24 mouse cellular contexts compared by ENCODE assay signal in genomic region chr10:53367265-53367664, GRCm38 (mm10). TPM values are rescaled to one million over a fixed set of nuclear protein-coding genes. Genes with fewer than 3 reads are reported as not detected.
DNase-seq lines count a peak whose midpoint lies in the region; ATAC-seq lines count a peak whose summit lies in the region.
"Had no signal": no experiment of that assay in that cellular context is flagged by ENCODE, and none has a peak within 500 bp of the region (broad histone marks: within the 10 kb centered on the region; RNA-seq: fewer than 3 reads in every experiment).

No protein-coding gene starts in this region.

- H3K4me3 ChIP-seq in midbrain, embryonic 11.5 days (ENCODE audit: low read depth, low read length): no peak overlapping the region
- H3K4me3 ChIP-seq in midbrain, embryonic 14.5 days (replicated peaks; ENCODE audit: low read depth, low read length): no peak overlapping the region

- peaks cover 11% of the 10 kb centered on the region; the same call in 1 of the 2 replicates for H3K9me3 ChIP-seq in midbrain, embryonic 11.5 days (ENCODE audit: control insufficient read depth, low read length)
- no peaks in the 10 kb centered on the region for H3K9me3 ChIP-seq in midbrain, embryonic 14.5 days (ENCODE audit: control insufficient read depth, low read length)
- H3K9me3 ChIP-seq: G1E had no signal

- no peaks in the 10 kb centered on the region for H3K4me1 ChIP-seq in midbrain, embryonic 11.5 days (ENCODE audit: control insufficient read depth, insufficient read depth, low read length)
- no peaks in the 10 kb centered on the region for H3K4me1 ChIP-seq in midbrain, embryonic 14.5 days (ENCODE audit: control insufficient read depth, insufficient read depth, low read length)

- peak; percentile 95 for ATAC-seq in frontal cortex, adult (ENCODE audit: low TSS enrichment)
- no peak for ATAC-seq in midbrain, embryonic 11.5 days (ENCODE audit: low FRiP score)
- ATAC-seq in midbrain, embryonic 14.5 days (ENCODE audit: low FRiP score, low TSS enrichment): no peak
- no peak for ATAC-seq in erythroid progenitor cell, adult 5-6 weeks (replicated peaks; ENCODE audit: low FRiP score, poor library complexity, severe bottlenecking)
- ATAC-seq: activated CD4-positive, CD25-positive, alpha-beta regulatory T cell, adult 4 months; CD4-positive, CD25-positive, alpha-beta regulatory T cell, adult 4 months; Patski had no signal

- H3K9ac ChIP-seq in midbrain, embryonic 11.5 days (ENCODE audit: low read length): no peak overlapping the region
- H3K9ac ChIP-seq in midbrain, embryonic 14.5 days (replicated peaks; ENCODE audit: low read length): no peak overlapping the region

- DNase-seq in frontal cortex, postnatal 10 days (ENCODE audit: low spot score in 2 of 2): no peak
- DNase-seq in midbrain, embryonic 11.5 days (ENCODE audit: low spot score, missing footprints): peak; percentile 35
- no peak for DNase-seq in midbrain, embryonic 14.5 days
- DNase-seq in brain, adult 2 months (ENCODE audit: low read depth, low spot score): peak; percentile 43
- DNase-seq in telencephalon, adult 2 months (ENCODE audit: low read depth, low spot score): peak; percentile 42
- DNase-seq in heart, adult 9 months (ENCODE audit: low spot score in 2 of 2): no peak
- DNase-seq: adrenal gland, adult 2 months; adrenal gland, adult 8-10 months; adrenal gland, postnatal 10 days; adrenal gland, postnatal 14 days; adrenal gland, postnatal 25 days; adrenal gland, postnatal 36 days; B cell, adult 2 months; cerebellum, adult 11 months; cerebellum, adult 11-12 months; cerebellum, adult 18-20 months had no signal

- no peak overlapping the region for H3K27ac ChIP-seq in midbrain, embryonic 11.5 days (ENCODE audit: low read depth, low read length)
- H3K27ac ChIP-seq in midbrain, embryonic 14.5 days (replicated peaks; ENCODE audit: low read depth, low read length): no peak overlapping the region

- H3K36me3 ChIP-seq in midbrain, embryonic 11.5 days (ENCODE audit: control insufficient read depth, insufficient read depth, low read length): no peaks in the 10 kb centered on the region
- no peaks in the 10 kb centered on the region for H3K36me3 ChIP-seq in midbrain, embryonic 14.5 days (ENCODE audit: control insufficient read depth, insufficient read depth, low read length)
- H3K36me3 ChIP-seq: G1E had no signal

- H3K4me2 ChIP-seq in midbrain, embryonic 11.5 days: no peak overlapping the region
- H3K4me2 ChIP-seq in midbrain, embryonic 14.5 days (ENCODE audit: low read length): no peak overlapping the region

- 98% methylated on average over 2 of the region's 2 CpGs for WGBS in midbrain, embryonic 11.5 days
- WGBS in midbrain, embryonic 14.5 days: 97% methylated on average over 2 of the region's 2 CpGs

- H3K27me3 ChIP-seq in midbrain, embryonic 11.5 days (ENCODE audit: control insufficient read depth, insufficient read depth, low read length): no peaks in the 10 kb centered on the region
- H3K27me3 ChIP-seq in midbrain, embryonic 14.5 days (ENCODE audit: control insufficient read depth, insufficient read depth, low read length): no peaks in the 10 kb centered on the region
- H3K27me3 ChIP-seq: CH12.LX, Patski had no signal

RNA-seq across cellular contexts. Expression of gene Cep85l, which starts 12.5 kb away (rescaled TPM):
- polyA plus RNA-seq in midbrain, embryonic 11.5 days (2014; fragmentation: Nextera tagmentation; extraction: Ambion mirVana): 3.8 and 4.4 TPM in 2 replicates
- 8.0 and 8.3 TPM in 2 replicates for polyA plus RNA-seq in midbrain, embryonic 14.5 days (2014; fragmentation: Nextera tagmentation; extraction: Ambion mirVana)
- 3.8 and 7.6 TPM in 2 replicates for total RNA-seq in erythroid progenitor cell, adult 5-6 weeks (2015; ENCODE audit: low replicate concordance)
- 4.9 and 10.9 TPM in 2 replicates for total RNA-seq in erythroid progenitor cell, adult 5-6 weeks (2017; ENCODE audit: low replicate concordance)
- polyA plus RNA-seq: G1E had no signal

RNA-seq across cellular contexts. Expression of gene Pln, which starts 29.8 kb away (rescaled TPM):
- 1.1 and 1.4 TPM in 2 replicates for polyA plus RNA-seq in midbrain, embryonic 11.5 days (2014; fragmentation: Nextera tagmentation; extraction: Ambion mirVana)
- 1.1 and 1.2 TPM in 2 replicates for polyA plus RNA-seq in midbrain, embryonic 14.5 days (2014; fragmentation: Nextera tagmentation; extraction: Ambion mirVana)
- 7.1 TPM in 1 of 2 replicates, not detected in the other for total RNA-seq in erythroid progenitor cell, adult 5-6 weeks (2015; ENCODE audit: low replicate concordance)
- total RNA-seq in erythroid progenitor cell, adult 5-6 weeks (2017; ENCODE audit: low replicate concordance): 2.4 TPM in 1 of 2 replicates, not detected in the other
- total RNA-seq: CH12.LX, ES-E14, G1E had no signal
- polyA plus RNA-seq: G1E had no signal

Comparison
In these comparisons a context has a peak if more than half of its experiments do, and no peak if none do; other contexts are left out.
1. DNase-seq: peak in midbrain, embryonic 11.5 days (single experiment), brain, adult 2 months (single experiment) and telencephalon, adult 2 months (single experiment); none in frontal cortex, postnatal 10 days (0 of 2), midbrain, embryonic 14.5 days (single experiment) and heart, adult 9 months (0 of 2).